In the genomic region with DNA sequence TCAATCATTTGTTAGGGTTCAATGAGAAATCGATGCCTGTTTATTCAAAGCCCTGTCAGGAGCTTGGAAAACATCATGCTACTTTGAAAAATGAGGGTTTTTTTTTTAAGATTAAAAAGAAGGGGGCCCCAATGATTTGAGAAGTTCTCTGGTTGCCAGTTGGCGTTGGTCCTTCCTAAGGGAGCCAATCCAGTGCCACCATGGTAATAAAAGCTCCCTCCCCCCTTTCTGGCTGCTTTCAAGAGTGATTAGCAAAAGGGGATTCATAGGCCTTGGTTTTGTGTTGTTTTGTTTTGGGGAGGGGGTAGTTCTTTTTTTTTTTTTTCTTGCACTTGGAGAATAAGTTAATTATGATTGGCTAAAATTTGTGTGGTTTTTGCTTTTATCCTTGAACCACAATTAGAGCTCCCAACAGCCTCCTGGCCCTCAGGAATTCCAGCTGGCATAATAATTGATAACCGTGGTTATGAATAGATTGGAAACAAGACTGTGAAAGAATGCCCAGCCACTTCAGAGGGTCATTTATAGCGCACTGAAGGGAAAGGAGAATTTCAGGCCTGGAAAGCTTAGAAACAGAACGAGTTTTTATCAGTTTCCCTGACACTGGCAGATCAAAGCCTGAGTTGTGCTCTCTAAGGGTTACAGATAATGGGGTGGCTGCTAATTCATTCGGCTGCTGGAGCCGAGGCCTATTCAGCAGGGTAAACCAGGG, we compare ENCODE assay signal across 13 mouse cellular contexts.
DNase-seq lines count a peak whose midpoint lies in the region; ATAC-seq lines count a peak whose summit lies in the region.
"Had no signal": no experiment of that assay in that cellular context is flagged by ENCODE, and none has a peak within 500 bp of the region (broad histone marks: within the 10 kb centered on the region; RNA-seq: fewer than 3 reads in every experiment).

No protein-coding gene starts in this region.

- H3K4me2 ChIP-seq in heart, embryonic 16.5 days (ENCODE audit: low read depth, low read length), result no peak overlapping the region
- H3K4me2 ChIP-seq in midbrain, embryonic 13.5 days (replicated peaks), result no peak overlapping the region
- no peak overlapping the region for H3K4me2 ChIP-seq in kidney, embryonic 14.5 days (replicated peaks; ENCODE audit: low read depth, low read length)

- peak overlapping the region; percentile 87 for H3K27ac ChIP-seq in forebrain, embryonic 10.5 days
- H3K27ac ChIP-seq in heart, embryonic 16.5 days (ENCODE audit: low read length), result peak overlapping the region; percentile 86
- H3K27ac ChIP-seq in midbrain, embryonic 13.5 days, result peak overlapping the region; percentile 73
- no peak overlapping the region for H3K27ac ChIP-seq in kidney, embryonic 14.5 days (ENCODE audit: low read depth, low read length)
- H3K27ac ChIP-seq: limb, embryonic 10.5 days had no signal

- H3K4me3 ChIP-seq in forebrain, embryonic 10.5 days, result no peak overlapping the region
- H3K4me3 ChIP-seq in heart, embryonic 16.5 days (ENCODE audit: low read length), result no peak overlapping the region
- H3K4me3 ChIP-seq in midbrain, embryonic 13.5 days (replicated peaks), result no peak overlapping the region
- no peak overlapping the region for H3K4me3 ChIP-seq in kidney, embryonic 14.5 days (ENCODE audit: low read length)
- H3K4me3 ChIP-seq: limb, embryonic 10.5 days had no signal

- no peaks in the 10 kb centered on the region for H3K9me3 ChIP-seq in forebrain, embryonic 10.5 days
- H3K9me3 ChIP-seq in heart, embryonic 16.5 days (replicated peaks; ENCODE audit: control insufficient read depth, low read length), result no peaks in the 10 kb centered on the region
- no peaks in the 10 kb centered on the region for H3K9me3 ChIP-seq in midbrain, embryonic 13.5 days
- no peaks in the 10 kb centered on the region for H3K9me3 ChIP-seq in kidney, embryonic 14.5 days (ENCODE audit: control insufficient read depth, low read length)
- H3K9me3 ChIP-seq: limb, embryonic 10.5 days had no signal

- H3K36me3 ChIP-seq in forebrain, embryonic 10.5 days (replicated peaks), result no peaks in the 10 kb centered on the region
- no peaks in the 10 kb centered on the region for H3K36me3 ChIP-seq in heart, embryonic 16.5 days (ENCODE audit: control insufficient read depth, insufficient read depth)
- no peaks in the 10 kb centered on the region for H3K36me3 ChIP-seq in midbrain, embryonic 13.5 days
- no peaks in the 10 kb centered on the region for H3K36me3 ChIP-seq in kidney, embryonic 14.5 days (ENCODE audit: control insufficient read depth, insufficient read depth, low read length)
- H3K36me3 ChIP-seq: limb, embryonic 10.5 days had no signal

- 23% methylated on average over 7 of the region's 7 CpGs for WGBS in forebrain, embryonic 10.5 days
- WGBS in heart, embryonic 16.5 days, result 36% methylated on average over 7 of the region's 7 CpGs
- WGBS in midbrain, embryonic 13.5 days, result 16% methylated on average over 7 of the region's 7 CpGs
- 44% methylated on average over 7 of the region's 7 CpGs for WGBS in kidney, embryonic 14.5 days

- H3K9ac ChIP-seq in heart, embryonic 16.5 days (ENCODE audit: low read length), result no peak overlapping the region
- H3K9ac ChIP-seq in midbrain, embryonic 13.5 days (replicated peaks), result no peak overlapping the region
- no peak overlapping the region for H3K9ac ChIP-seq in kidney, embryonic 14.5 days (ENCODE audit: low read depth, low read length)
- H3K9ac ChIP-seq: liver, postnatal 0 days had no signal

- peaks cover 50% of the 10 kb centered on the region for H3K4me1 ChIP-seq in forebrain, embryonic 10.5 days
- H3K4me1 ChIP-seq in heart, embryonic 16.5 days (ENCODE audit: control insufficient read depth, insufficient read depth, low read length), result peaks cover 31% of the 10 kb centered on the region
- peaks cover 16% of the 10 kb centered on the region for H3K4me1 ChIP-seq in midbrain, embryonic 13.5 days (replicated peaks)
- H3K4me1 ChIP-seq in kidney, embryonic 14.5 days (ENCODE audit: control insufficient read depth, insufficient read depth, low read length), result no peaks in the 10 kb centered on the region

- intact Hi-C loops in heart, postnatal 36 days (cut with DNase I), result no loop called here

- ATAC-seq in heart, embryonic 16.5 days (replicated peaks; ENCODE audit: extremely low read depth, insufficient read depth, low FRiP score), result peak; percentile 71
- peak; percentile 89 for ATAC-seq in midbrain, embryonic 13.5 days
- no peak for ATAC-seq in kidney, embryonic 14.5 days (ENCODE audit: low FRiP score, low TSS enrichment)
- no peak for ATAC-seq in frontal cortex, adult (ENCODE audit: low TSS enrichment)
- ATAC-seq: liver, postnatal 0 days had no signal

- DNase-seq in heart, adult 8-10 months (ENCODE audit: low spot score), result peak; percentile 21
- DNase-seq in heart, postnatal 36 days, result no peak
- DNase-seq in forebrain, embryonic 10.5 days (ENCODE audit: extremely low spot score, low spot score), result peak; percentile 59
- no peak for DNase-seq in gastrocnemius, adult 18-20 months (ENCODE audit: low spot score)
- DNase-seq: B cell, adult 2 months; cerebellum, adult 11 months; gastrocnemius, postnatal 36 days; liver, postnatal 0 days had no signal

- no peaks in the 10 kb centered on the region for H3K27me3 ChIP-seq in forebrain, embryonic 10.5 days (ENCODE audit: poor library complexity, severe bottlenecking)
- H3K27me3 ChIP-seq in heart, embryonic 16.5 days (ENCODE audit: control insufficient read depth, insufficient read depth, low read length), result no peaks in the 10 kb centered on the region
- no peaks in the 10 kb centered on the region for H3K27me3 ChIP-seq in midbrain, embryonic 13.5 days
- H3K27me3 ChIP-seq in kidney, embryonic 14.5 days (ENCODE audit: control insufficient read depth, insufficient read depth, low read length), result no peaks in the 10 kb centered on the region

Comparison
In these comparisons a context has a peak if more than half of its experiments do, and no peak if none do; other contexts are left out.
1. DNase-seq: peak in heart, adult 8-10 months (single experiment) and forebrain, embryonic 10.5 days (single experiment); none in heart, postnatal 36 days (0 of 2) and gastrocnemius, adult 18-20 months (single experiment).
2. ATAC-seq: peak in heart, embryonic 16.5 days (single experiment) and midbrain, embryonic 13.5 days (single experiment); none in kidney, embryonic 14.5 days (single experiment) and frontal cortex, adult (single experiment).